In the genomic region with DNA sequence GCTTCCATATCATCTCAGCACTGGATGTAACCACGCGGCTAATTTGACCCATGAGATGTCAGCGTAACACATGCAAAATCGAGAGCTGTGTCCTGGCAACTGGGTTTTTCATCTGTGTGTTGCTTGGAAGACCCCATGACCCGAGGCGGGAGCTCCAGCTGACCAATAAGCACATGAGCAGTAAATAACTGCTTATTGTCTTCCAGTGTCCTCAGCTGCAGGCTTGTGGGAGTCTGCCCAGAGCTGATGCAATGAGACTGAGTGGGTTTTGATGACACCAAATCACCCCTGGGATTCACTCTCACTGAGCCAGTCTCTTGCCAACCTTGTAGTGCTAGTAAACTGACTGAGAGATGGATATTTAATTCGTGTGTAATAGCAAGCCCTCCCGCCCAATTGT, we compare ENCODE assay signal across 23 mouse cellular contexts. TPM values are rescaled to one million over a fixed set of nuclear protein-coding genes. Genes with fewer than 3 reads are reported as not detected.
DNase-seq lines count a peak whose midpoint lies in the region; ATAC-seq and TF ChIP-seq lines count a peak whose summit lies in the region.
"Had no signal": no experiment of that assay in that cellular context is flagged by ENCODE, and none has a peak within 500 bp of the region (broad histone marks: within the 10 kb centered on the region; RNA-seq: fewer than 3 reads in every experiment).

No protein-coding gene starts in this region.

- no peak overlapping the region for H3K9ac ChIP-seq in hindbrain, postnatal 0 days (replicated peaks; ENCODE audit: low read length)
- no peak overlapping the region for H3K9ac ChIP-seq in hindbrain, embryonic 13.5 days
- no peak overlapping the region for H3K9ac ChIP-seq in neural tube, embryonic 11.5 days (ENCODE audit: low read length)
- no peak overlapping the region for H3K9ac ChIP-seq in neural tube, embryonic 15.5 days (replicated peaks)
- no peak overlapping the region for H3K9ac ChIP-seq in intestine, postnatal 0 days (ENCODE audit: low read depth, low read length)
- H3K9ac ChIP-seq: forebrain, embryonic 15.5 days; hindbrain, embryonic 15.5 days; limb, embryonic 13.5 days; liver, embryonic 12.5 days; neural tube, embryonic 12.5 days had no signal

- TF ChIP-seq CTCF in cerebellum, adult 2 months (IDR thresholded peaks at IDR 0.05; ENCODE audit: borderline replicate concordance, insufficient read depth, low read depth, low read length), result no peak
- TF ChIP-seq CTCF in hindbrain, postnatal 0 days (IDR thresholded peaks at IDR 0.05; ENCODE audit: low read depth), result no peak
- no peak for TF ChIP-seq CTCF in intestine, postnatal 0 days (IDR thresholded peaks at IDR 0.05; ENCODE audit: low read depth)

- H3K27me3 ChIP-seq in cerebellum, adult 2 months (ENCODE audit: control insufficient read depth, insufficient read depth, low read length), result no peaks in the 10 kb centered on the region; the same call in 1 of the 2 replicates
- H3K27me3 ChIP-seq in hindbrain, postnatal 0 days (ENCODE audit: insufficient read depth, low read length), result no peaks in the 10 kb centered on the region
- no peaks in the 10 kb centered on the region for H3K27me3 ChIP-seq in hindbrain, embryonic 13.5 days
- H3K27me3 ChIP-seq in neural tube, embryonic 11.5 days (ENCODE audit: control insufficient read depth, insufficient read depth, low read length), result no peaks in the 10 kb centered on the region
- H3K27me3 ChIP-seq in neural tube, embryonic 15.5 days (replicated peaks), result no peaks in the 10 kb centered on the region
- no peaks in the 10 kb centered on the region for H3K27me3 ChIP-seq in intestine, postnatal 0 days (replicated peaks; ENCODE audit: control insufficient read depth, insufficient read depth, low read length)
- H3K27me3 ChIP-seq: forebrain, embryonic 15.5 days; hindbrain, embryonic 15.5 days; limb, embryonic 13.5 days; liver, embryonic 12.5 days; neural tube, embryonic 12.5 days had no signal

- no peaks in the 10 kb centered on the region for H3K9me3 ChIP-seq in hindbrain, postnatal 0 days (ENCODE audit: low read length)
- H3K9me3 ChIP-seq in hindbrain, embryonic 13.5 days, result no peaks in the 10 kb centered on the region
- no peaks in the 10 kb centered on the region for H3K9me3 ChIP-seq in neural tube, embryonic 11.5 days (ENCODE audit: control insufficient read depth, low read length)
- H3K9me3 ChIP-seq in neural tube, embryonic 15.5 days (replicated peaks), result no peaks in the 10 kb centered on the region
- no peaks in the 10 kb centered on the region for H3K9me3 ChIP-seq in intestine, postnatal 0 days (ENCODE audit: control insufficient read depth)
- H3K9me3 ChIP-seq: embryonic facial prominence, embryonic 10.5 days; forebrain, embryonic 15.5 days; hindbrain, embryonic 15.5 days; limb, embryonic 13.5 days; liver, embryonic 12.5 days; neural tube, embryonic 12.5 days had no signal

- WGBS in cerebellum, adult 2 months, result 76% methylated on average over 8 of the region's 8 CpGs
- 71% methylated on average over 8 of the region's 8 CpGs for WGBS in hindbrain, postnatal 0 days
- 75% methylated on average over 8 of the region's 8 CpGs for WGBS in hindbrain, embryonic 13.5 days
- 80% methylated on average over 8 of the region's 8 CpGs for WGBS in neural tube, embryonic 11.5 days
- WGBS in neural tube, embryonic 15.5 days, result 57% methylated on average over 8 of the region's 8 CpGs
- WGBS in intestine, postnatal 0 days, result 86% methylated on average over 8 of the region's 8 CpGs

- DNase-seq in cerebellum, adult 2 months, result no peak
- no peak for DNase-seq in cerebellum, postnatal 25 days
- DNase-seq in hindbrain, postnatal 0 days (ENCODE audit: low spot score), result no peak
- DNase-seq in neural tube, embryonic 11.5 days (ENCODE audit: low spot score), result no peak
- no peak for DNase-seq in right cerebral cortex, postnatal 4 days
- DNase-seq: adrenal gland, postnatal 25 days; cerebellum, adult 9-11 months; heart, adult 2 months; kidney, adult 11 months; lung, adult 18-20 months; lung, postnatal 14 days; thymus, postnatal 14 days had no signal

- no peaks in the 10 kb centered on the region for H3K4me1 ChIP-seq in cerebellum, adult 2 months (ENCODE audit: control insufficient read depth, insufficient read depth, low read length)
- H3K4me1 ChIP-seq in hindbrain, postnatal 0 days (ENCODE audit: insufficient read depth, low read length), result no peaks in the 10 kb centered on the region
- H3K4me1 ChIP-seq in hindbrain, embryonic 13.5 days (replicated peaks), result peaks cover 11% of the 10 kb centered on the region
- H3K4me1 ChIP-seq in neural tube, embryonic 11.5 days (ENCODE audit: control insufficient read depth, insufficient read depth, low read length), result no peaks in the 10 kb centered on the region
- no peaks in the 10 kb centered on the region for H3K4me1 ChIP-seq in neural tube, embryonic 15.5 days
- no peaks in the 10 kb centered on the region for H3K4me1 ChIP-seq in intestine, postnatal 0 days (replicated peaks; ENCODE audit: control insufficient read depth, insufficient read depth, low read length)
- H3K4me1 ChIP-seq: embryonic facial prominence, embryonic 10.5 days; forebrain, embryonic 15.5 days; hindbrain, embryonic 15.5 days; limb, embryonic 13.5 days; liver, embryonic 12.5 days; neural tube, embryonic 12.5 days had no signal

- TF ChIP-seq POLR2A in cerebellum, adult 2 months (IDR thresholded peaks at IDR 0.05; ENCODE audit: borderline replicate concordance, insufficient read depth, low read length), result no peak

- no peak overlapping the region for H3K4me2 ChIP-seq in hindbrain, postnatal 0 days (ENCODE audit: low read depth, low read length)
- no peak overlapping the region for H3K4me2 ChIP-seq in hindbrain, embryonic 13.5 days
- no peak overlapping the region for H3K4me2 ChIP-seq in neural tube, embryonic 11.5 days (ENCODE audit: low read depth)
- H3K4me2 ChIP-seq in neural tube, embryonic 15.5 days, result no peak overlapping the region
- no peak overlapping the region for H3K4me2 ChIP-seq in intestine, postnatal 0 days (replicated peaks; ENCODE audit: low read depth)
- H3K4me2 ChIP-seq: forebrain, embryonic 15.5 days; hindbrain, embryonic 15.5 days; limb, embryonic 13.5 days; liver, embryonic 12.5 days; midbrain, embryonic 11.5 days; neural tube, embryonic 12.5 days had no signal

- H3K36me3 ChIP-seq in hindbrain, postnatal 0 days (ENCODE audit: insufficient read depth, low read length), result no peaks in the 10 kb centered on the region
- no peaks in the 10 kb centered on the region for H3K36me3 ChIP-seq in hindbrain, embryonic 13.5 days
- no peaks in the 10 kb centered on the region for H3K36me3 ChIP-seq in neural tube, embryonic 11.5 days (ENCODE audit: control insufficient read depth, insufficient read depth, low read length)
- no peaks in the 10 kb centered on the region for H3K36me3 ChIP-seq in neural tube, embryonic 15.5 days
- no peaks in the 10 kb centered on the region for H3K36me3 ChIP-seq in intestine, postnatal 0 days (ENCODE audit: control insufficient read depth, insufficient read depth)
- H3K36me3 ChIP-seq: embryonic facial prominence, embryonic 10.5 days; forebrain, embryonic 15.5 days; hindbrain, embryonic 15.5 days; limb, embryonic 13.5 days; liver, embryonic 12.5 days; neural tube, embryonic 12.5 days had no signal

- H3K4me3 ChIP-seq in cerebellum, adult 2 months (replicated peaks; ENCODE audit: insufficient read depth, low read depth, low read length), result no peak overlapping the region
- no peak overlapping the region for H3K4me3 ChIP-seq in hindbrain, postnatal 0 days (ENCODE audit: low read length)
- H3K4me3 ChIP-seq in hindbrain, embryonic 13.5 days, result no peak overlapping the region
- no peak overlapping the region for H3K4me3 ChIP-seq in neural tube, embryonic 11.5 days (ENCODE audit: low read depth, low read length)
- H3K4me3 ChIP-seq in neural tube, embryonic 15.5 days (replicated peaks), result no peak overlapping the region
- no peak overlapping the region for H3K4me3 ChIP-seq in intestine, postnatal 0 days (ENCODE audit: low read depth, low read length)
- H3K4me3 ChIP-seq: embryonic facial prominence, embryonic 10.5 days; forebrain, embryonic 15.5 days; heart, adult 2 months; hindbrain, embryonic 15.5 days; limb, embryonic 13.5 days; liver, embryonic 12.5 days; neural tube, embryonic 12.5 days had no signal

- peak; percentile 55; the same call in 1 of the 2 replicates for ATAC-seq in hindbrain, postnatal 0 days
- no peak; the same call in 1 of the 2 replicates for ATAC-seq in hindbrain, embryonic 13.5 days (ENCODE audit: low FRiP score)
- ATAC-seq in neural tube, embryonic 11.5 days (ENCODE audit: insufficient read depth, low FRiP score, low TSS enrichment), result peak; percentile 31; the same call in 1 of the 2 replicates
- no peak for ATAC-seq in neural tube, embryonic 15.5 days (ENCODE audit: low FRiP score)
- peak; percentile 6; the same call in 1 of the 2 replicates for ATAC-seq in intestine, postnatal 0 days
- ATAC-seq: forebrain, embryonic 15.5 days; liver, embryonic 12.5 days had no signal

- 0 out of 2 replicates have a peak overlapping the region, but pooled peaks have one; percentile 21 for H3K27ac ChIP-seq in cerebellum, adult 2 months (ENCODE audit: insufficient read depth, low read length)
- no peak overlapping the region for H3K27ac ChIP-seq in hindbrain, postnatal 0 days
- no peak overlapping the region for H3K27ac ChIP-seq in hindbrain, embryonic 13.5 days
- no peak overlapping the region for H3K27ac ChIP-seq in neural tube, embryonic 11.5 days (ENCODE audit: low read depth, low read length)
- no peak overlapping the region for H3K27ac ChIP-seq in neural tube, embryonic 15.5 days (replicated peaks)
- no peak overlapping the region for H3K27ac ChIP-seq in intestine, postnatal 0 days (ENCODE audit: low read depth, low read length)
- H3K27ac ChIP-seq: embryonic facial prominence, embryonic 10.5 days; forebrain, embryonic 15.5 days; heart, adult 2 months; hindbrain, embryonic 15.5 days; kidney, postnatal 0 days; limb, embryonic 13.5 days; liver, embryonic 12.5 days; neural tube, embryonic 12.5 days had no signal

RNA-seq across cellular contexts. Expression of a gene that starts 42.7 kb away (rescaled TPM):
- 118 and 121 TPM in 2 replicates for polyA plus RNA-seq in cerebellum, adult 2 months (2012; rRNA removed)
- total RNA-seq in hindbrain, postnatal 0 days (2014; rRNA removed), result 34.4 and 37.8 TPM in 2 replicates
- 29.3 and 29.9 TPM in 2 replicates for polyA plus RNA-seq in hindbrain, postnatal 0 days (2015; fragmentation: Nextera tagmentation; extraction: Ambion mirVana)
- 39.9 and 40.7 TPM in 2 replicates for polyA plus RNA-seq in hindbrain, embryonic 13.5 days (2015; fragmentation: Nextera tagmentation; extraction: Ambion mirVana)
- polyA plus RNA-seq in neural tube, embryonic 11.5 days (2014; fragmentation: Nextera tagmentation; extraction: Ambion mirVana), result 49.0 and 52.0 TPM in 2 replicates
- 33.9 and 40.9 TPM in 2 replicates for polyA plus RNA-seq in neural tube, embryonic 15.5 days (2015; fragmentation: Nextera tagmentation; extraction: Ambion mirVana)
- polyA plus RNA-seq in intestine, postnatal 0 days (2015; fragmentation: Nextera tagmentation; extraction: Ambion mirVana), result 17.9 and 18.0 TPM in 2 replicates

Comparison
In these comparisons a context has a peak if more than half of its experiments do, and no peak if none do; other contexts are left out.
1. ATAC-seq: peak in hindbrain, postnatal 0 days (single experiment), neural tube, embryonic 11.5 days (single experiment) and intestine, postnatal 0 days (single experiment); none in hindbrain, embryonic 13.5 days (single experiment) and neural tube, embryonic 15.5 days (single experiment).